Mouse (Mus musculus) heart, postnatal 0 days (tissue): ENCODE measurements at regions not wholly inside any gene's neighbourhood (a gene's known extent, or its start where the extent isn't known, plus 50 kb on each side); places are given as distances from the start of the nearest gene placed in this dataset.

Experiments used
- CTCF ChIP-seq: IDR thresholded peaks from 2 replicates; pipeline ENCODE4 v1.5.1; 2016; ENCODE audit warnings: antibody characterized with exemption, control low read depth, low read depth
- EP300 ChIP-seq: IDR thresholded peaks from 2 replicates; pipeline ENCODE4 v1.6.1; 2016; ENCODE audit warnings: antibody characterized with exemption, low read depth

GRCm38 (mm10) chr4:114712005-114712665 lies 109.4 kb upstream of the Gm12830 start:
- no peak for TF ChIP-seq CTCF
- no peak for TF ChIP-seq EP300
